Mouse (Mus musculus) small intestine, adult 2 months (tissue): ENCODE results near the gene Atp6v0e2. TPM values are rescaled to one million over a fixed set of nuclear protein-coding genes. Genes with fewer than 3 reads are reported as not detected.
A peak's percentile ranks its signal among the peaks of the same experiment; 100 is the strongest.

Source experiments
- H3K27ac ChIP-seq: fragments of 200-500 bp; 2 replicates; pipeline ENCODE4 v1.5.1; 2012; ENCODE audit warnings: low read depth, low read length, control low read depth, inconsistent platforms; ENCODE audit not compliant: insufficient read depth
- H3K27me3 ChIP-seq: fragments of 200-500 bp; 2 replicates; pipeline ENCODE4 v1.6.1; 2012; ENCODE audit warnings: mild to moderate bottlenecking, moderate library complexity, low read length, inconsistent platforms; ENCODE audit not compliant: control insufficient read depth, insufficient read depth
- H3K36me3 ChIP-seq: fragments of 200-500 bp; 2 replicates; pipeline ENCODE4 v1.6.1; 2012; ENCODE audit warnings: mild to moderate bottlenecking, low read length, control low read depth, inconsistent platforms; ENCODE audit not compliant: control insufficient read depth, insufficient read depth
- H3K4me1 ChIP-seq: fragments of 200-500 bp; 2 replicates; pipeline ENCODE4 v1.6.1; 2012; ENCODE audit warnings: low read length, inconsistent platforms, mixed read lengths; ENCODE audit not compliant: control insufficient read depth, insufficient read depth, insufficient read length
- H3K4me3 ChIP-seq: fragments of 200-500 bp; 2 replicates; pipeline ENCODE4 v1.5.1; 2012; ENCODE audit warnings: low read depth, mild to moderate bottlenecking, control low read depth, inconsistent platforms, low read length, moderate library complexity
- CTCF ChIP-seq: fragments of 200-500 bp; IDR thresholded peaks from 2 replicates; pipeline ENCODE4 v1.5.1; 2012; ENCODE audit warnings: low read depth, mild to moderate bottlenecking, control low read depth, inconsistent platforms, low read length, moderate library complexity, mixed read lengths; ENCODE audit not compliant: insufficient replicate concordance, insufficient read length; ENCODE audit errors: extremely low read depth
- POLR2A ChIP-seq: fragments of 200-500 bp; IDR thresholded peaks from 2 replicates; pipeline ENCODE4 v1.6.1; 2012; ENCODE audit warnings: low read depth, mild to moderate bottlenecking, control low read depth, inconsistent platforms, low read length, moderate library complexity
- WGBS: fragments of 180-500 bp; shearing (Covaris S2); methylation state at CpG from one replicate; pipeline ENCODE4 v1.1.7; 2018; 5-methylcytosine and 5-hydroxymethylcytosine counted together
- polyA plus RNA-seq: library from polyadenylated mRNA; depleted of rRNA; stranded (reverse); fragments of >200 nt; gene quantifications from 2 replicates; pipeline ENCODE4 v1.2.3, GENCODE M21; 2012; rRNA removed

Atp6v0e2 gene
- polyA plus RNA-seq, 1 experiment = 26.3 TPM

DNA sequence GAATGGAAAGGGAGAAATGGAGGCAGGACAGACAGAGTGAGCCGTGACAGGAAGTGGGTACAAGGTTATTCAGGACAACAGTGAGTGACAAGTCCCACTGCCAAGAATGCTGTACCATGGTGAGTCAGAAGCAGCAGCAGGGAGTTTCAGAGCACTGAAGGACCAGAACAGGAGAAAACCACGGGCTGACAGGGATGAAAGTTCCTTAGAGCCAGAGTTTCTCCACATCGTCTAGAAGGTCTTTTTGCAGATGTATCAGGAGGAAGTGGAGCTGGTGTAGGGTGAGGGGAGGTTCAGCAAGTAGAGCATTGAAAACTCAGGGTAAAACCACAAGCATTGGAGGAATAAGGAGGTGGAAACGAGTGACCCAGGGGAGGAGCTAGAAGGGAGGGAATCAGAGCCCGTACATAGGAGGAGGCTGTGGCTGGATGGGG, 41.8 kb downstream of the Atp6v0e2 start:
- Histone ChIP-seq H3K4me1 (no peaks in the 10 kb centered on the region), H3K36me3 (no peaks in the 10 kb centered on the region), H3K27ac (peak overlapping the region; percentile 85), H3K27me3 (no peaks in the 10 kb centered on the region), H3K4me3 (no peak overlapping the region)
- 17% methylated on average over 5 of the region's 5 CpGs for WGBS
- TF ChIP-seq CTCF = no peak
- no peak for TF ChIP-seq POLR2A

DNA sequence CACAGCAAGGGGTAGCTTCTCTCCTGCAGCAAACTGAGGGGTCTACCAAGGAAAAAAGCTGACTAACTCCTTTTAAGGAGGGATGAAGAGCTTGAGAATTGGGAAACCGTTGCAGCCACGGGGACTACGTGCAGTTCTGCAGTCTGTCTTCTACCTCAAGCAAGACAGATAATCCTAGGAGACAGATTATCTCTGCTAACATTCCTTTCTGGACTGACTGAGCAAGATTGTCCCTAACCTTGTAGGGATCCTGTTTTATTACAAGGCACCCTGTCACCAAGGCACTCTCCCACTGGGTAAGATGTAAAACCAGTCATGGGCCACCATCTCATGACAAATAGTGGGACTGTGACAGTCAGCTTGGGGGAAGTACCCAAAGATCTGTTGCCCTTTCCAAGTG, 43.8 kb downstream of the Atp6v0e2 start:
- Histone ChIP-seq H3K4me3 (no peak overlapping the region), H3K4me1 (no peaks in the 10 kb centered on the region), H3K27ac (no peak overlapping the region), H3K36me3 (no peaks in the 10 kb centered on the region), H3K27me3 (no peaks in the 10 kb centered on the region)
- TF ChIP-seq POLR2A (no peak), CTCF (no peak)
- WGBS = 59% methylated on average over 3 of the region's 3 CpGs

DNA sequence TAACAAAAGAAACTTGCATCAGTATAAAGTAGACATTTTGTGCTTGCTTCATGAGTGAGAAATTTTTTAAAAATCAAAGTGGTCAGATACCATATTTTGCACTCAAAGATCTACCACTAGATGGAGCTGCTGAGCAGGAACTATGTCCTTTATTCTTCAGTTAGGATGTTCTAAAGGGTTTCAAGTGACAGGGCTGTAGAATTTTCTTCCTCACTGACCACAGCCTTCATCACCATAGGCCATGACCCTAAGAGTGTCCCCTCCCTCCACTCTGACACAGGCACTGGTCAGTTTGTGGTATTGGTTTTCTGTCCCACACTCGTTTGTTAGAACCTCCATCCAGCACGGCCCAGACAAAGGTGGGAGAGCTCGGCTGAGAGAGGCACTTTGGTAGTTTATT, 44.6 kb downstream of the Atp6v0e2 start:
- Histone ChIP-seq H3K4me1 (no peaks in the 10 kb centered on the region), H3K36me3 (no peaks in the 10 kb centered on the region), H3K4me3 (no peak overlapping the region), H3K27me3 (no peaks in the 10 kb centered on the region), H3K27ac (no peak overlapping the region)
- no peak for TF ChIP-seq POLR2A
- TF ChIP-seq CTCF = peak; percentile 21; the same call in 1 of the 2 replicates
- 78% methylated on average over 3 of the region's 3 CpGs for whole genome bisulfite sequencing

- no peaks in the 10 kb centered on the region for H3K36me3 ChIP-seq
- no peaks in the 10 kb centered on the region for H3K27me3 ChIP-seq
- 61% methylated on average over 6 of the region's 6 CpGs for WGBS
- no peak for TF ChIP-seq CTCF
- TF ChIP-seq POLR2A = no peak
- H3K4me3 ChIP-seq = no peak within 1 kb of the TSS
- H3K27ac ChIP-seq = no peak within 1 kb of the TSS
- H3K4me1 ChIP-seq = peaks cover 4% of the 10 kb centered on the region; the same call in 1 of the 2 replicates
These were observed 51.9 kb downstream of the Atp6v0e2 start, which contains the start of gene Gm45021 for GRCm38 (mm10) chr6:48589194-48589750. Gm45021 (plus strand) TSS chr6:48589610.

Other genes with a start within 250 kb of the Atp6v0e2 start
- gene Krba1, start 142.0 kb upstream of the Atp6v0e2 start, polyA plus RNA-seq = 4.4 and 13.5 TPM in 2 replicates
- gene Zfp467, start 91.8 kb upstream of the Atp6v0e2 start, polyA plus RNA-seq = 12.4 and 24.7 TPM in 2 replicates
- 0.98 and 3.0 TPM in 2 replicates for gene Sspo, start 89.4 kb upstream of the Atp6v0e2 start, polyA plus RNA-seq
- 8.7 and 12.4 TPM in 2 replicates for gene Lrrc61, start 17.2 kb downstream of the Atp6v0e2 start, polyA plus RNA-seq
- 28.4 and 39.8 TPM in 2 replicates for gene Rarres2, start 35.2 kb downstream of the Atp6v0e2 start, polyA plus RNA-seq
- gene Gm45021, start 52.0 kb downstream of the Atp6v0e2 start, polyA plus RNA-seq = not detected in 2 replicates
- 8.1 and 10.2 TPM in 2 replicates for gene Repin1, start 56.3 kb downstream of the Atp6v0e2 start, polyA plus RNA-seq
- not detected in 2 replicates for gene Gm44965, start 56.3 kb downstream of the Atp6v0e2 start, polyA plus RNA-seq
- gene Zfp775, start 64.4 kb downstream of the Atp6v0e2 start, polyA plus RNA-seq = 1.9 and 3.1 TPM in 2 replicates
- 0.43 and 0.96 TPM in 2 replicates for gene AI854703, start 89.1 kb downstream of the Atp6v0e2 start, polyA plus RNA-seq
- gene Gimap8, start 109.6 kb downstream of the Atp6v0e2 start, polyA plus RNA-seq = 0.72 and 1.5 TPM in 2 replicates
- 0.27 and 0.62 TPM in 2 replicates for gene Gimap9, start 138.5 kb downstream of the Atp6v0e2 start, polyA plus RNA-seq
- 4.3 and 9.3 TPM in 2 replicates for gene Gimap4, start 146.9 kb downstream of the Atp6v0e2 start, polyA plus RNA-seq
- 2.0 and 5.0 TPM in 2 replicates for gene Gimap6, start 170.6 kb downstream of the Atp6v0e2 start, polyA plus RNA-seq
- not detected in 2 replicates for gene Gm28053, start 181.0 kb downstream of the Atp6v0e2 start, polyA plus RNA-seq
- 1.5 and 2.5 TPM in 2 replicates for gene Gimap7, start 181.0 kb downstream of the Atp6v0e2 start, polyA plus RNA-seq
- gene Gimap1, start 201.4 kb downstream of the Atp6v0e2 start, polyA plus RNA-seq = 18.8 and 29.1 TPM in 2 replicates
- 4.9 and 10.2 TPM in 2 replicates for gene Gimap5, start 208.6 kb downstream of the Atp6v0e2 start, polyA plus RNA-seq
- 6.2 and 13.0 TPM in 2 replicates for gene Gimap3, start 233.2 kb downstream of the Atp6v0e2 start, polyA plus RNA-seq